Mouse (Mus musculus): Measurements from ENCODE around the gene Calhm5.

GRCm38 (mm10) chr10:34071650-34072049 is 24.7 kb downstream of the Calhm5 start:
- TF ChIP-seq CTCF (IDR thresholded peaks at IDR 0.05; ENCODE audit: borderline replicate concordance, insufficient read depth, low read depth, low read length) (no peak), POLR2A (IDR thresholded peaks at IDR 0.05; ENCODE audit: borderline replicate concordance, insufficient read depth, low read length) (no peak)
